Mouse (Mus musculus): ENCODE measurements around the gene Mlph. TPM values are rescaled to one million over a fixed set of nuclear protein-coding genes. Genes with fewer than 3 reads are reported as not detected.

Gene Mlph
- total RNA-seq, 1 experiment: 0.36 TPM

DNA sequence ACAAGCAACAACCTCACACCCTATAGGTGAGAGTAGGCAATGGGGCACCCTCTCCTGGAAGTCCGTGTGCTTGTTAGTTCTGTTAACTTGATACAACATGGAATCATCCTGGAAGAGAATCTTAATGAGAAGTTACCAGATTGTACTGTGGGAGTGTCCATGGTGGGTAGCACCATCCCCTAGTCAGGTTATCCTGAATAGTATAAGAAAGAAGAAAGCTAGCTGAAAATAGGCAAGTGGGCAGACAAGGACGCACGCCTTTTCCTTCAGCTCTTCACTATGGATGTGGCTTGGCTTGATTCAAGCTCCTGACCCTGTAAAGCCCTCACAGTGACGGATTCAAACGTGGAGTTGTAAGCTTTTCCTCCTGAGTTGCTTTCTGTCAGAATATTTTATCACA lies 15.1 kb upstream of the Mlph start:
- in situ Hi-C loops (cut with MboI; ENCODE audit: low sequenced_read_pairs in 2 of 2, unreplicated experiment in 2 of 2): no loop called here
- H3K4me1 ChIP-seq (ENCODE audit: control insufficient read depth in 2 of 2, insufficient read depth in 2 of 2, low read length in 2 of 2, poor library complexity in 1 of 2): peaks cover 0 to 8% of the 10 kb centered on the region in 2 experiments; a peak in 1 of 4 replicates
- H3K4me3 ChIP-seq (ENCODE audit: insufficient read depth in 1 of 2, low read depth in 1 of 2, low read length in 2 of 2, poor library complexity in 1 of 2, severe bottlenecking in 1 of 2): no peak overlapping the region
- no peak overlapping the region for H3K27ac ChIP-seq (ENCODE audit: insufficient read depth, low read depth, low read length, poor library complexity, severe bottlenecking)
- no peak overlapping the region for H3K9ac ChIP-seq (ENCODE audit: insufficient read depth, low read depth, low read length, poor library complexity, severe bottlenecking)
- no peaks in the 10 kb centered on the region for H3K36me3 ChIP-seq (ENCODE audit: control insufficient read depth, insufficient read depth, low read length, poor library complexity, severe bottlenecking)
- DNase-seq (ENCODE audit: low read depth, low spot score): no peak
- TF ChIP-seq MAFK (IDR thresholded peaks at IDR 0.05; ENCODE audit: insufficient read depth, low read depth, low read length) (no peak), HCFC1 (IDR thresholded peaks at IDR 0.05; ENCODE audit: borderline replicate concordance, insufficient read depth, low read length) (no peak), ZC3H11A (IDR thresholded peaks at IDR 0.05; ENCODE audit: borderline replicate concordance, low read depth, low read length) (no peak), ZNF384 (IDR thresholded peaks at IDR 0.05; ENCODE audit: low read depth, low read length) (no peak), CHD2 (IDR thresholded peaks at IDR 0.05; ENCODE audit: low read depth, low read length) (no peak)
- H3K9me3 ChIP-seq (ENCODE audit: control insufficient read depth, insufficient read depth, low read depth, low read length): no peaks in the 10 kb centered on the region

DNA sequence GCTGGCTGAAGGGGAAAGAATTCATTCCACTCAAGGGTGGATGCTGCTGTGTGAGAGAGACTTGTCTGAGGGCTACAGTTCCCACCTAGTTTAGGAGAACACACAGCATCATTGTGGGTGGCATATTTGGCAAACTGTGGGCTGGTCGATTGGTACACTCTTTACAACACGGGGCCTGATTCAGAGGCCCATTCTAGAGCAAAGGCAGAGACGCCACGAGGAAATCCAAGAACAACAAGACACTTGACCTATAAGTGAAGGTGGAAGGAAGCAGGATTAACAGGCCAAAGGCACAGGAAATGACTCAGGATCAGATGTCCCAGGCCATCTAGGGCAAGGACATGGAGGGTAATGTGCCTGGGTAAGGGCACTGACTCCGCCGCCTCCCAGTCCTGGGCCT lies 14.5 kb upstream of the Mlph start:
- Histone ChIP-seq H3K27ac (ENCODE audit: insufficient read depth, low read depth, low read length, poor library complexity, severe bottlenecking) (no peak overlapping the region), H3K36me3 (ENCODE audit: control insufficient read depth, insufficient read depth, low read length, poor library complexity, severe bottlenecking) (no peaks in the 10 kb centered on the region), H3K9ac (ENCODE audit: insufficient read depth, low read depth, low read length, poor library complexity, severe bottlenecking) (no peak overlapping the region), H3K4me1 (ENCODE audit: control insufficient read depth in 2 of 2, insufficient read depth in 2 of 2, low read length in 2 of 2, poor library complexity in 1 of 2) (peaks cover 0 to 8% of the 10 kb centered on the region in 2 experiments; a peak in 1 of 4 replicates), H3K9me3 (ENCODE audit: control insufficient read depth, insufficient read depth, low read depth, low read length) (no peaks in the 10 kb centered on the region), H3K4me3 (ENCODE audit: insufficient read depth in 1 of 2, low read depth in 1 of 2, low read length in 2 of 2, poor library complexity in 1 of 2, severe bottlenecking in 1 of 2) (no peak overlapping the region)
- TF ChIP-seq MAFK (IDR thresholded peaks at IDR 0.05; ENCODE audit: insufficient read depth, low read depth, low read length): no peak
- TF ChIP-seq ZNF384 (IDR thresholded peaks at IDR 0.05; ENCODE audit: low read depth, low read length): no peak
- TF ChIP-seq ZC3H11A (IDR thresholded peaks at IDR 0.05; ENCODE audit: borderline replicate concordance, low read depth, low read length): no peak
- no peak for TF ChIP-seq HCFC1 (IDR thresholded peaks at IDR 0.05; ENCODE audit: borderline replicate concordance, insufficient read depth, low read length)
- no peak for TF ChIP-seq CHD2 (IDR thresholded peaks at IDR 0.05; ENCODE audit: low read depth, low read length)
- DNase-seq (ENCODE audit: low read depth, low spot score): no peak
- in situ Hi-C loops (cut with MboI; ENCODE audit: low sequenced_read_pairs in 2 of 2, unreplicated experiment in 2 of 2): no loop called here

DNA sequence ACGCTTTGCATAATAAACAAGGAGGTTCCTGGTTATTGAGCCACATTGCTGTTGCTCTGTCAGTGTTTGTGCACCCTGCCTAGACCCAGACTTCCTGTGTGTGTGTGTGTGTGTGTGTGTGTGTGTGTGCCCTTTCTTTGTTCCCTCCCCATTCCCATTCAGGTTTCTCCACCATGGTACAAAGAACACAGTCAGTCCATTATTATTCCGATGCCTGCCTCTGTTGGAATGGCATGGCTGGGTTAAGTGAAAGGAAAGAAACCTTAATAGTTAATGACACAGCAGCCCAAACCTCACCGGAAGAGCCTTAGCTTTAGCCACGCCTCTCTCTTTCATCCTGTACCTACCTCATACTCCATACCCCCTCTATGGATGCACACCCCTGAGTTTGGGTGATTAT lies 13.6 kb upstream of the Mlph start:
- H3K9ac ChIP-seq (ENCODE audit: insufficient read depth, low read depth, low read length, poor library complexity, severe bottlenecking): no peak overlapping the region
- no peaks in the 10 kb centered on the region for H3K9me3 ChIP-seq (ENCODE audit: control insufficient read depth, insufficient read depth, low read depth, low read length)
- TF ChIP-seq ZNF384 (IDR thresholded peaks at IDR 0.05; ENCODE audit: low read depth, low read length) (no peak), ZC3H11A (IDR thresholded peaks at IDR 0.05; ENCODE audit: borderline replicate concordance, low read depth, low read length) (no peak), CHD2 (IDR thresholded peaks at IDR 0.05; ENCODE audit: low read depth, low read length) (no peak), HCFC1 (IDR thresholded peaks at IDR 0.05; ENCODE audit: borderline replicate concordance, insufficient read depth, low read length) (no peak), MAFK (IDR thresholded peaks at IDR 0.05; ENCODE audit: insufficient read depth, low read depth, low read length) (no peak)
- no peak overlapping the region for H3K4me3 ChIP-seq (ENCODE audit: insufficient read depth in 1 of 2, low read depth in 1 of 2, low read length in 2 of 2, poor library complexity in 1 of 2, severe bottlenecking in 1 of 2)
- no peaks in the 10 kb centered on the region for H3K36me3 ChIP-seq (ENCODE audit: control insufficient read depth, insufficient read depth, low read length, poor library complexity, severe bottlenecking)
- peak; percentile 37 for DNase-seq (ENCODE audit: low read depth, low spot score)
- in situ Hi-C loops (cut with MboI; ENCODE audit: low sequenced_read_pairs in 2 of 2, unreplicated experiment in 2 of 2): no loop called here
- H3K4me1 ChIP-seq (ENCODE audit: control insufficient read depth in 2 of 2, insufficient read depth in 2 of 2, low read length in 2 of 2, poor library complexity in 1 of 2): peaks cover 0 to 8% of the 10 kb centered on the region in 2 experiments; a peak in 1 of 4 replicates
- H3K27ac ChIP-seq (ENCODE audit: insufficient read depth, low read depth, low read length, poor library complexity, severe bottlenecking): no peak overlapping the region

DNA sequence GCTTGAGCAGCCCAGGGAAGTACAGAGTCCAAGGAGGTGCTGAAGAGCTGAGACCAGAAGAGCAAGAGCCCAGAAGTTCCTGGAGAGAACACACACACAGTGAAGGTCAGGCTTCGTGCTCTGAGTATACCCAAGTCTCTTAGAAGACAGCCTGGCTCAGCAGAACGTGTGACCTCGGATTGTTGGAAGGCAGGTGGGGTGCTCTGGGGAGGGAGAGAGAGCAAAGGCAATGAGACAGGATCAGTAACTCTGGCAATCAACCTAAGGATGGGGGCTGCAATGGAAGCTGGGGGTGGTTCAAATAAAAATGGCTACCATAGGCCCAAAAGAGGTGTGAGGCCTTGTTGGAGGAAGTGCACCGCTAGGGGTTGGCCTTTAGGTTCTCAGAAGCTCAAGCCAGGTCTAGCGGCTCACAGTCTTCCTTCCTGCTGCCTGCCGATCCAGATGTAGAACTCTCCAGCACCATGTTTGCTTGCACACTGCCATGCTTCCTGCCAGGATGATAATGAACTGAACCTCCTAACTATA lies 13.1 kb upstream of the Mlph start:
- H3K9me3 ChIP-seq (ENCODE audit: control insufficient read depth, insufficient read depth, low read depth, low read length): no peaks in the 10 kb centered on the region
- no peak overlapping the region for H3K27ac ChIP-seq (ENCODE audit: insufficient read depth, low read depth, low read length, poor library complexity, severe bottlenecking)
- no peak overlapping the region for H3K4me3 ChIP-seq (ENCODE audit: insufficient read depth in 1 of 2, low read depth in 1 of 2, low read length in 2 of 2, poor library complexity in 1 of 2, severe bottlenecking in 1 of 2)
- no peaks in the 10 kb centered on the region for H3K36me3 ChIP-seq (ENCODE audit: control insufficient read depth, insufficient read depth, low read length, poor library complexity, severe bottlenecking)
- TF ChIP-seq HCFC1 (IDR thresholded peaks at IDR 0.05; ENCODE audit: borderline replicate concordance, insufficient read depth, low read length) (no peak), CHD2 (IDR thresholded peaks at IDR 0.05; ENCODE audit: low read depth, low read length) (no peak), ZC3H11A (IDR thresholded peaks at IDR 0.05; ENCODE audit: borderline replicate concordance, low read depth, low read length) (no peak), ZNF384 (IDR thresholded peaks at IDR 0.05; ENCODE audit: low read depth, low read length) (no peak), MAFK (IDR thresholded peaks at IDR 0.05; ENCODE audit: insufficient read depth, low read depth, low read length) (no peak)
- H3K9ac ChIP-seq (ENCODE audit: insufficient read depth, low read depth, low read length, poor library complexity, severe bottlenecking): no peak overlapping the region
- H3K4me1 ChIP-seq (ENCODE audit: control insufficient read depth in 2 of 2, insufficient read depth in 2 of 2, low read length in 2 of 2, poor library complexity in 1 of 2): peaks cover 0 to 7% of the 10 kb centered on the region in 2 experiments; a peak in 1 of 4 replicates
- in situ Hi-C loops (cut with MboI; ENCODE audit: low sequenced_read_pairs in 2 of 2, unreplicated experiment in 2 of 2): no loop called here
- DNase-seq (ENCODE audit: low read depth, low spot score): no peak
